Mouse (Mus musculus): ENCODE measurements at regions not wholly inside any gene's neighbourhood (a gene's known extent, or its start where the extent isn't known, plus 50 kb on each side); places are given as distances from the start of the nearest gene placed in this dataset.

DNA sequence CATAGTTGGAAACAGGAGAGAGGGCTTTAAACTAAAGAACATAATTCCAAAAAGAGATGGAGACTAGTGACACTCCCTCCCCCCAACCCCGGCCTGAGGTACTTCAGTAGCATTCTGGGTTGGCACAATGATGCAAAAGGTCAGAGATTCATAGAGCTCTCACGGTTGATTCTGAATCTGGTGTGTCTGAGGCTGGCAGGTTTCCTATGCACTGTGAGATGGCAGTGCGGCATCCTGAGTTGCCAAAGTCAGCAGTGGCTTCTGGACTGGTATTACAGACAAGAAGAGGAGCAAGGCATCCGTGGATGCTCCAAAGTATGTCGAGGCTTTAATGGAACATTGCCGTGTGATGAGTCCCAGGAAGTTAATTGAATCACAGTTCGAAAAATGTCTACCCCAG is 2791.8 kb upstream of the Gm7489 start:
- DNase-seq (ENCODE audit: low spot score in 2 of 2) = no peak

GRCm38 (mm10) chr15:51103948-51104347 is 2780.8 kb upstream of the Gm7489 start:
- no peak for DNase-seq (ENCODE audit: low spot score in 2 of 2)

GRCm38 (mm10) chr15:51104362-51104761 is 2780.3 kb upstream of the Gm7489 start:
- DNase-seq (ENCODE audit: low spot score in 2 of 2) = no peak

GRCm38 (mm10) chr15:51104796-51105195 is 2779.9 kb upstream of the Gm7489 start:
- DNase-seq (ENCODE audit: low spot score in 2 of 2) = no peak

- no peak for DNase-seq (ENCODE audit: low spot score in 2 of 2)
Observed at GRCm38 (mm10) chr15:51105359-51106008, 2779.2 kb upstream of the Gm7489 start.

GRCm38 (mm10) chr15:51110186-51110585 is 2774.5 kb upstream of the Gm7489 start:
- no peak for DNase-seq (ENCODE audit: low spot score in 2 of 2)

DNA sequence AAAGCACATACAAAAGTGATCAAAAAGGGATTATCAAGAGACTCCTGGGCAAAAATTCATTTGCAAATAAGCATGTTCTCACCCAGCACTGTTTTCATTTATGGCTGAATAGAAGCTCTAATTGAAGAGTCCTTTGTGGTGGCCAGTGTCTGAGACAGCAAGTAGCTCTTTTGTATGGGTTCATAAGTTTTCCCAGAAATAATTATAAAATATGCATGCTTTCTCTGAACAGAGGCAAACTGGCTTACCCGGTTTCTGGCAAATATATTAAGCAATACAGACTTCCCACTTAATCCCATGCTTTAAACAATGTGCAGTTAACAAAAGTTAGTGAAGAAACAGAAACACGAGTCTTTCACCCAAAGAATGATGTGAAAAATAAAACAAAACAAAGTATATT is 2758.8 kb upstream of the Gm7489 start:
- no peak for DNase-seq (ENCODE audit: low spot score in 2 of 2)

DNA sequence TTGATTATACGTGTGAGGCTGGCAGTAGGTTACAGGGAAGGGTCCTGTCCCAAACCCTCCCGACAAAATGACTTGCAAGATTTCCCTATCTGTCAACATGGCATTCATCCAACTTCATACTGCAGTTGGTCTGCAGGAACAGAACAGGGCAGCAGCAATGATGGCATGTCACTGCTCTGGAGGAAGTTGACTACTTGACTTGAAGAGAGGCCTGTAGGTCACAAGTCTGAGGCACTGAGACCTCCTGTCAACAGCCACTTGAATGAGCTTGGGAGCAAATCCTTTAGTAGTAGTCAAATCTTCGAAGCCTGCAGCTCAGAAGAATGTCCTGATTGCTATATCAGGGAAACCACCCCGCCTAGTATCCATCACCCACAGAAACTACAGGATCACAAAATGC is 2753.7 kb upstream of the Gm7489 start:
- DNase-seq (ENCODE audit: low spot score in 2 of 2) = no peak

- DNase-seq (ENCODE audit: low spot score in 2 of 2) = no peak
Observed at GRCm38 (mm10) chr15:51136121-51136520, 2748.6 kb upstream of the Gm7489 start.

DNA sequence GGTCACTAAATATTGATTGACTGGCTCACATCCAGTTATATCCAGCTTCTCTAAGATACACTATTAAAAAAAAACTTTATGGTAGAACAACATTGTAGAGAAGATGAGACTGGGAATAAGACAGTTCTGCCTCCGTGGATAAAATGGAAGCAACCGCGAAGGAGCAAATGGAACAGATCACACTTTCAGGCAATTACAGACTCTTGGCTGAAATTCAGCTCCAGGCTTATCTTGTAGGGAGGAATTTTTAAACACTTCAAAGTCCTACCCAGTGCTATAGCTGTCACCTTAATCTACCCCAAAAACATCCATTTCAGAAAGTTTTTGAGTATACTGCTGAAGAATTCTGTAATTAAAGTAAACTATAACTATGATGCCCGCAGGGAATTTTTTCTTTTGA is 2745.2 kb upstream of the Gm7489 start:
- no peak for DNase-seq (ENCODE audit: low spot score in 2 of 2)

DNA sequence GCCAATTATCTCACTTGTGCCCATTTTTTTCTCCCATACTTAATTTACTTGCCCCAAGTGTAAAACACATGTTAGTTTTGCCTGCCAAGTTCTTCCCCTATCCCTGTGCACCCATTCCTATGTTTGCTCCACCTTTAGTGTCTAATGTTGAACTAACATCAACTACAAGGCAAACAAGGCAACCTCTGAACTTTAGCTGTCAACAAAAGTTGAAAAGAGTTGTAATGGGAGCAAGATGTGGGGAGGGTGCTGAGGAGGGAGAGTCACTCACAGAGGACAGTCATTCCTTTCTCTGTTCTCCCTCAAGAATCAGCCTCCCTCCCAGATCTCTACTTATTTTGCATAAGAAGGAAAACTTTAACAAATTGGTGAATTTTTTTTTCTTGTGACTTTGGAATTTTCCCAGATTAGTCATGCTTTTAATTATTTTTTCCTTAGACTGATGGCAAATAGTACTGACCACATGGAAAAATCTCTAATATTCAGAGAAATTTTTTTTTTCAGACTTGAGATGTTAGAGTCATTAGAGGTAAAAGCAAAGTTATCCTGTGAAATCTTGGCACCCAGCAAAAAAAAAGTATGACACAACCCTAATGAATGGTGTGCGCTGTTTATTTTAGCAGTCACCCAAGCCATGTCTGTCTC is 2710.6 kb upstream of the Gm7489 start:
- DNase-seq (ENCODE audit: low spot score in 2 of 2) = no peak

DNA sequence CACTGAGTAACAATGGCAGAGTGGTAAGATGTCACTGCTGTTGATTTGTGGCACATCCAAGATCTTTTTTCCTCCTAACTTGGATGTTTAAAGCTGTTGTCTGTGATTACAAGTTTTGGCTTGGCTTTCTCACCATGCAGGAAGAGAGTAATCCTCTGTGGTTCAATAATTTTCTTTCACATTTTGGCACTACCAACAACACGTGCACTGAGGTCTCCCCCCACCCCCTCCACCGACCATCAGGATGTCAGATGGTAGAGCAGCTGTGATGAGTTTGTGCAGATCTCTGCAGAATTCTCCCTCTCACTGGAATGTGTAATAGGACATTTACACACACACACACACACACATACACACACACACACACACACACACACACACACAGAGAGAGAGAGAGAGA is 2708.2 kb upstream of the Gm7489 start:
- DNase-seq (ENCODE audit: low spot score in 2 of 2) = peak in 1 of 2 experiments; percentile 5

DNA sequence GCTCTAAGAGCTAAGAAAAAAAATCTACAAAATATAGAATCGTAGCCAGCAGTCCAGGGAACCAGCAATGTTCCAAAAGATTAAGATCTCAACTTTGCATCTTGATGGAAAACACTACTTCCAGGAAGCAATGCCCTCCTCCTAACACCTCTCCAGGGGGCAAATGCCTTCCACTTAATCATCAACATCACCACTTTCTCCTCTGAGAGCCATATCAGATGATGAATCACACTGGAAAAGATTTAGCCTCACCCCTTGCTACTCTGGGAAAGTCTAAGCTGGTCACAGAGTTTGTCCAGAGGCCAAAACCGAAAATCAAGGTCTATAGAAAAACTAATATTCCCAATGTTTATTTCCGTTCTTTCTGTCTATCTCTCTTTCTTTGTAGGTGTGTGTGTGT is 2695.6 kb upstream of the Gm7489 start:
- no peak for DNase-seq (ENCODE audit: low spot score in 2 of 2)

DNA sequence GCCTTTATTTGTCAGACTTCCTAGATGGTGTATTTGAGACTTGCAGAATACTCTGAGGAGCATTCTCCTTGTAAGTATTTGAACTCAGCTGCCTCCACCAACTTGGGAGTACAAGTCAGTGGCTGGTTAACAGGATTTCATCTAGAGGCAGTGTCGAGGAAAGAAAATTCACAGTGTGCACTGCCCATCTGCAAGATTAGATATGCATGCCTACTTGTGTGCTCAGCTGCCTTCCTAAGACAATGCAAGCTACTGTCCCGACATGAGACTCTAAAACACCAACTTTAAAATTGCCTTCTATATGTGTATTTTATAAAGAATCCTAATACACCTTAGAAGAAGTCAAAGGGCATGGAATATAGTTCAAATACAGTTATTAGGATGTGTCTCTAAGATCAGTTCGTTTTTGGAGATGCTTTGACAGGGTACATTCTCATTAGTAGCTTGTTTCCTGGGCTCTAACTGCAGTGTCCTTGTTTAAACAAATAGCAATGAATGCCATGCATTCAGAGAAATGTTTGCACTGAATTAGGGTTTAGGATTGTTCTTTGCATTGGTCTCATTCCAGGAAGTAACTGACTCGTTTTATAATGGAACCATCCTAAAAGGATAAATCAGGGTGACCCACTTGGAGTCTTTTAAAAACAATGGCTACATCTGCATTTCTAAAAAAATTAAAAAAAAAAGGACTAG is 2687.1 kb upstream of the Gm7489 start:
- no peak for DNase-seq (ENCODE audit: low spot score in 2 of 2)

DNA sequence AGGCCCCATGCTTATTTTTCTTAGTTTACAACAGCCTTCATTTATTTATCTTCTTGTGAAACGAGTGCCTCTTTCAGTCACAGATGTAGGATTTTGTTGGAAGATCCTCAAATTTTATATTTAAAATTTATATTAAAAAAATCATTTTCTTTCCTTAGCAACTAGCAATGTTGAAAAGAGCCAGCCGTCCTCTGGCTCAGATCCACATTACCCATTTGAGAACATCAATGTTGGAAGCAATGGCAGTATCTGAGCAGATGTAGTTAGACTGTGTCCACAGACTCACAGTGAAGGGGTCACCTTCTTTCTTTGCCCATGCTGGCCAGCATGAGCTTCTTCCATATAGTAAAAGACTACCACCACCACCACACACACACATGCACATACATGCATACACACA is 2681.4 kb upstream of the Gm7489 start:
- peak in 1 of 2 experiments; percentile 4 for DNase-seq (ENCODE audit: low spot score in 2 of 2)

DNA sequence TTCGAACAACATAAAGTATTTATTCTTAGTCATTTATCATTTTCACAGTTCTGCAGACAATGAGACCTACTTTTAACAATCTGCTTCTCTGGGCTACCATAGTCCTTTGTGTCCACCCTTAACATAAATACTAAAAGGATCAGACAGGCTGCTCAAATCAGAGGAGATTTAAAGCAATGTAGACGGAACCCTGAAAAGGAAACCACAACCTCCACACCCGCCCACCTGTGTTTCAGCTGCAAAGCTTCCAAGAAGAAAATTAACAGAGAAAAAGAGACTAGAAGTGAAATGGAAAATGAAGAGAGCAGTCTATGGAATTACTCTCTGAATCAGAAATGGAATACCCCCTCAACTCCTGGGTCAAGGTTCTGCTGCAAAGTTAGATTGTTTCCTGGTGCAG is 2678.7 kb upstream of the Gm7489 start:
- no peak for DNase-seq (ENCODE audit: low spot score in 2 of 2)

- DNase-seq (ENCODE audit: low spot score in 2 of 2) = no peak
Observed at GRCm38 (mm10) chr15:51206773-51207172, 2677.9 kb upstream of the Gm7489 start.

DNA sequence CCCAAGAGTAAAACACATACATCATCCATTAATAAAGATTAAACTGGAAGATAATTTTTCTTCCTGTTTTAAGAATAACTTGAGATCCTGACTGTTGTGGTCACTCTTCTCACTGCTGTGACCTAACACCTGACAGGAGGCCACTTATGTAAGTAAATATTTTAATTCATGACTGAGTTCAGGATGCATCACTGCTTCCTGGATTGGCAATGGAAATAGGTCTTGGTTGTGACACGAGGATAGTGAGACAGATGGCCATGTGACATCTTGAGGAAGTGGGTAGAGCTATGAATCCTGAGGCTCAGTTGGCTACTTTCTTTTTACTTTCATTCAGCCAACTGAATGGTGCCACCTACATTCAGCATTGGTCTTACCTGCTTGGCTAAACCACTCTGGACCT is 2649.8 kb upstream of the Gm7489 start:
- no peak for DNase-seq (ENCODE audit: low spot score in 2 of 2)

DNA sequence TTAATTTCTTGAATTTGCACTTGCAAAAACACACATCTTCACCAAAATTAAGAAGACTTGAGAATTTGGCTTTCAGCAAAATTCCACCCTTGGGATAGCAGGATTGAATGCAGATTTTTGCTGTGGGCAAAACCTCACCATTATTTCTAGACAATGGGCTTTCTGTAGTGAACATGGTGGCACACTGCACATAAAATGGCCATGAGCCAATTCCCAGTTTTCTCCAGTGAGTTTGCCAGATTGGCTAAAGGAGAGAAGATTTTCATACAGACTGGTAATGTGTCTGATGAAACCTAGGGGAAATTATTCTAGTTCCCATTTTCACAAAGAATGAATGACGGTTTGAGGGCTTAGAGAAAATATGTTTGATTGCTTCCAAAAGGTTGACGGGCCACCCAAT is 2640.1 kb upstream of the Gm7489 start:
- DNase-seq (ENCODE audit: low spot score in 2 of 2) = no peak

GRCm38 (mm10) chr15:51247259-51247658 is 2637.4 kb upstream of the Gm7489 start:
- DNase-seq (ENCODE audit: low spot score in 2 of 2) = no peak

- DNase-seq (ENCODE audit: low spot score in 2 of 2) = no peak
Observed at GRCm38 (mm10) chr15:51248034-51248788, 2636.5 kb upstream of the Gm7489 start.

DNA sequence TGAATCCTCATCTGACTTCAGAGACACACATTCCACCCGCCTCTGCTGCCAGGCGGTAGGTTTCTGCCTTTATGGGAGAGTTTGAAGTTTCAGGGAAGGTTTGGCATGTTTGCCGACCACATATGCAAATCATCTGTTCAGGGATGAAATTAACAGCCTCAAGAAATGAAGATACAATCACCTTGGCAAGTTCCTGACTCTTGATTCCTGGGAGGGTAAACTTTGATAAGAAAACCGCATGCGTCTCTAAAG is 2636.0 kb upstream of the Gm7489 start:
- no peak for DNase-seq (ENCODE audit: low spot score in 2 of 2)

All from layer of hippocampus, adult 8-10 months (tissue).